Mouse (Mus musculus): ENCODE results near the gene Gm7682. TPM values are rescaled to one million over a fixed set of nuclear protein-coding genes. Genes with fewer than 3 reads are reported as not detected.
"Not testable (repeated sequence)": the region's sequence is repeated elsewhere in the genome, so short reads cannot be mapped to it uniquely, and the experiment has no call there.

Gm7682 gene
- total RNA-seq (2021): not detected
- long read RNA-seq, experiment 1: 0 reads
- long read RNA-seq, experiment 2: 0 reads

- intact Hi-C loops (cut with DNase I); DNase-seq: not testable (repeated sequence)
Observed at GRCm38 (mm10) chr5:94445484-94445883, at the start of gene Gm7682. TSS of gene Gm7682 (plus strand) at chr5:94445784.

Other genes starting within 250 kb of the Gm7682 start
- not detected for gene Gm3106, start 227.8 kb upstream of the Gm7682 start, total RNA-seq (2021)
- not detected for gene A430089I19Rik, start 139.0 kb upstream of the Gm7682 start, total RNA-seq (2021)
- not detected for gene Gm6502, start 131.3 kb upstream of the Gm7682 start, total RNA-seq (2021)
- not detected for gene AA792892, start 106.0 kb upstream of the Gm7682 start, total RNA-seq (2021)
- not detected for gene Gm3139, start 80.5 kb downstream of the Gm7682 start, total RNA-seq (2021)
- not detected for gene Gm3147, start 170.6 kb downstream of the Gm7682 start, total RNA-seq (2021)
- gene Gm6509, start 178.2 kb downstream of the Gm7682 start, total RNA-seq (2021): not detected
- gene Gm6205, start 202.6 kb downstream of the Gm7682 start, total RNA-seq (2021): not detected